Mouse (Mus musculus) hindlimb bud, embryonic 11.5 days (tissue): ENCODE measurements at regions not wholly inside any gene's neighbourhood (a gene's known extent, or its start where the extent isn't known, plus 50 kb on each side); places are given as distances from the start of the nearest gene placed in this dataset.

ENCODE experiments used
- DNase-seq: peaks from one replicate; pipeline ENCODE4 v3.0.0-alpha.2; 2012; ENCODE audit warnings: low read depth, low spot score; ENCODE audit errors: extremely low spot score

DNA sequence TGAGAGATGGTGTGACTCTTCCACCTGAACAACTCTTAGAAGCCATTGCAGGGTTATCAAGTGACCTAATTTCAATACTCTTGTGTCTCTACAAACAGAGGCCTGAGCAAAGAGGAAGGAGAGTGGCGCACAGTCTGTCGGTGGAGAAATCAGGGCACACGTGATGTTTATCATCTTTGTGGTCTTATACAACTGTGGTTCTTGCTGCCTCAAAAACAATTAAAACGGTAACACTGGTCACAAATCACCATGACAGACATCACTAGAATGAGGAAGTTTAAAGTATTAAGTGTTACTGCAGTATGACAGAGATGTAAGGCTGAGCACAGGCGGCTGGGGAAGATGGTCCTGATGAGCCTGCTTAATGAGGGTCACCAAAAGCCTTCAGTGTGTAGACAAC lies 73.6 kb downstream of the Sdc1 start:
- no peak for DNase-seq

DNA sequence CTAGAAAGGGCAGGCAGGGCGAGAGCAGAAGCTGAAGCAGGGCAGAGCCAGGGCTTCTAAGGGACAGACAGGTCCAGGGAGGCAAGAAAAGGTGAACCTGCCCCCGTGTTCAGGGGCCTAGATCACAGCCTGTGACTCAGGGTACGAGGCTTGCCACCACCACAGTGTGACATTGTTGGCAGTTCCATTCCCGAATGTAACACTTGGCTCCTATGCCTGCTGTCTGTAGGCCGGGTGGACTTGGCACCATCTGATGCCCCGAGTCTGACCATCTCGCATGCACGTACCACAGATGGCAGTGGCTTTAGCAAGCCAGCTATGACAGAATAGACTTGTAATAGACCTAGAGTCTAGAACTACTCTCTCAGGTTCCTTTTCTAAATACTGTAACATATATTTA lies 74.3 kb downstream of the Sdc1 start:
- no peak for DNase-seq

DNA sequence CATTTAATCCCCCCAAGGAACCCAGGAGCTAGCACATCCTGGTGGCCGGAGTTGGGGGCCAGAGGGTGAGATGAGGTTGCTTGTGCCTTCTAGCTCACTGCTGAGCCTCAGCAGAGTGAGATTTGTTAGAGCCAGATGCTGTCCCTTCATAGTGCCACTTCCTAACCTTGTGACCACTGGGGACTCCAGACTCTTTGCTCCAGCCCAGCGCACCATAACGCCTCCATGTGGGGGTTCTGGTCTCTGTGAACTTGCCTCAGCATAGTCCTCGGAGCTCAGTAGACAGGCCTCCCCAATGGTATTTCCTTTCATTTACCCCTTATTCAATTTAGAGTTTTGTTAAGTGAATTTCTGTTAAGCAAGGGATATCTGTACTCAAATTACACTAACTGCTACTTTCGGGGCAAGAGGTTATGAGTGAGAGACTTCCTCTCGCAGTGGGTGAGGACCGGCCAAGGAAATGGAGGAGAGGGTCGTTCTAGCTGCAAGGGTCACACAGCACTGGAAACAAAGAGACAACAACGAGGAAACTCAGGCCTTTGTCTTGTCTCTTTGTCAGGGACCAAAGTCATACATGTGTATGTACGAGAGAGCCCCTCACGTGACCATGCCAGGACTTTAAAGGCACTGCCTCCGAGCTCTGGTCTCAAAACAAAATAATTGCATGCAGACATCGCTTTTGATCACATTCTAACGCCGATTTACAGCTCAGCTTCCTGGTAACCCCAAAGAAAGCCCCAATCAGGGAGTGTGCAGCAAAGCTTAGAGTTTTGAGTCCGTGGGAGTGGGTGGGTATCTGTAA lies 74.8 kb upstream of the Laptm4a start:
- DNase-seq, result peak; percentile 72

DNA sequence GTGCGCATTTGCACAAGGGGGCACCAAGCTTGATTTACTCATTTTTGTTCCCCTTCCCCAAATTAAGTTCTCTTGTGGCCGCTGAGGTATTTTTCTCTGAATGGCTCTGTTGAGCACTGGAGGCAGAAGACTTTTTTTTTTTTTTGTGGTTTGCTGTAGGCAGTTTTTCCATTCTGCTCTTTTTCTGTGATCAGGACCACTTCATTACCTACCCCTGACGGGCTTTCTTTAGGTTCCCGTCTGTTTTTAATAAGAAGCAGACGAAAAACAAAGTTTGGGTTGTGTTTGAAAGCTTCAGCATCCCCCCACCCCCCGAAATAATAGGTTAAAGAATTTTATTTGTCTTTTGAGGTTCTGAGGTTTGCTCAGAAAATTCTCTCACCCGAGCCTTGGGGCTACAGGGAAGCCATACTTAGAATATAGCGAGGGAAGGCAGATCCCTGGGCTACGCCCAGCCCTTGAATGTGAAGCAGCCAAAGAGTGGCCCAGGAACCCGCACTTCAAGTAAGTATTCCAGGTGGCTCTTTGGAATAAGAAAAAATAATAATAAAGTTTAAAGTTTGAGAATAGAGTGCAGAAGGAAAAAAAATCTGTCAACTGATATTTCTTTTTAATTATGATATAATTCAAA lies 74.1 kb upstream of the Laptm4a start:
- peak; percentile 53 for DNase-seq

DNA sequence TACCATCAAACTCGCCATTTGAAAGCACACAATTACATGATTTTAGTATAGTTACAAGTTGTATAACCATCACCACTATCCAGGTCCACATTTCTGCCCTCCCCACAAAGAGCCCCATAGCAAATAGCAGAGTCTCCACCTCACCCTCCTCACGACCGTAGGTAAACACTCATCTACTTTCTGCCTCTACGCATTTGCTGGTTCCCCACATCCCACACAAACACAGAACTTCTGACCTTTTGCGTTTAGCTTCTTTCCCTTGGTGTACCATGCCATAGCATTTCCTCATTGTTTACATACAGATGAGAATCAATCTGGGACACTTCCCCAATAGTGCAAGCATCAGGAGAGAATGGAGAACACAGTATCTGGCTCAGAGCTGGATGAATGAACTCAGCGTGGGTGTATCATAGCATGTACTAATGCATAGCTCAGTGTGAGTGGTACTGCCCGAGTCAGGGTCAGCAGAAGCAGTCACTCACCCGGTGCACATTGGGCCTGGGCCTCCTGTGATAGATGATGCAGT lies 73.5 kb upstream of the Laptm4a start:
- no peak for DNase-seq

DNA sequence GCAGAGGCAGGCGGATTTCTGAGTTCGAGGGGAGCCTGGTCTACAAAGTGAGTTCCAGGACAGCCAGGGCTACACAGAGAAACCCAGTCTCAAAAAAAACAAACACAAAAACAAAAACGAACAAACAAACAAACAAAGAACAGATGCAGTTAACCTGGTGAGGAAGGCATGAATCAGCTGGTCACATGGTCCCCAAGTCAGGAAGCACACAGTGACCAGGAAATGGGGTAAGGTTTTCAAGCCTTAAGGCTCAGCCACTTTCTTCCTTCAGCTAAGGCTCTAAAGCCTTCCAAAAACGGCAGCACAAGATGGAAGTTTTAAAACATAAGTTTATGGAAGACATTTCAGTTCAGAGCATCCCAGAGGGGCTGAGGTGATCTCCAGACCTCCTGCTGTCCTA lies 67.6 kb upstream of the Laptm4a start:
- DNase-seq, result no peak

DNA sequence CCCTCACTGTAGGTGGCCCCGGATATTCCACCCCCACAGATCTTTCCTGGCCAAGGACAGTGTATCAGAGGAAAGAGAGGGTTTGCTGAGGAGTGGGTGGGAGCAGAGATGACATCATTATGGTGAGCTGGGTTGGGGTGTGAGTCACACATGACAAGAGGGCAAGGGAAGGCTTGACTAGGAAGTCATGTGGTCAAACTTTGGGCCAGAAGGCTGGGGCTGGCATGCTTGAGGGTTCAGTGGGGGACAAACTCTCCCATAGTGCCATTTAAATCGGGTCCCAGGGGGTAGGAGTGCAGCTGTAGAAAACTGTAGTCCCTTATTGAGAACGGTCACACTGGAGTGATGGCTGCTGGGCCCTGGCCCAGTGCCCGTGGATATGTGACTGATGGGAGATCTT lies 67.1 kb upstream of the Laptm4a start:
- no peak for DNase-seq

DNA sequence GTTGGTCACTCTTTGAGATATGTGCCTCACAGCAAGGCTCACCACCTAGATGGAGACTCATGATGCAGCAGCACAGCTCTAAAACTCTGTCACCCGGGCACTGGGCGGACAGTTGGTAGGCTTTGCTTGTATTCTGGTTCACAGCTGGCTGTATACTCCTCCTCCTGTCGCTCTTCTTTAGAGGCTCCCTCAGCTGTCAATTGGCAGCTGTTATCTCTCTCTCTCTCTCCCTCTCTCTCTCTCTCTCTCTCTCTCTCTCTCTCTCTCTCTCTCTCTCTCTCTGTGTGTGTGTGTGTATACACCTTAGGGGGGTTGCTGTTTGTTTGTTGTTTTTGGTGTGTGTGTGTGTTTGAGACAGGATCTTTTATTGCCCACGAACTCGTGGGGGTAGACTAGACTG lies 66.3 kb upstream of the Laptm4a start:
- DNase-seq, result no peak

DNA sequence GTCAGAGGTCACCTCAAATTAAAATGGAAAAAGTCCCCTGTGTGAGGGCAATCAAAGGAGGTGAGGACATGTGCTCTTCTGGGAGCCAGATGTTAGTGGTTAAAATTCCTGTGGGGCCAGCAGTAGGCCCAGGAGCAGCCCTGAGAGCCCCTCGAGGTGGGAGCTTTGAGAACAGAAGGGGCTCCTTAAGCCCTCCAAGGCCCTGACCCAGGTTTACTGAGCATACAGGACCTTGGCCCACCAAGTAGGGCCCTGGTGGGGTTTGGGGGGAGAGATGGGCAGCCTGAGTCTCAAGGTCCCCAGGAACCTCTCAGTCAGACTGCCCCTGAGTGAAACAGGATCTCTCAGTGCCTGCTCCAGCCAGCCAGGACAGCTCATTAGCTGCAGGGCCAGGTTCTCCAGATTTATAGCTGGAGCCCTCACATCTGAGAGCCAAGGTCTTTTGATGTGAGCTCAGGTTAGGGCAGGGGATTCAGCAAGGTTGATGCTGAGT lies 65.4 kb upstream of the Laptm4a start:
- DNase-seq, result peak; percentile 95

DNA sequence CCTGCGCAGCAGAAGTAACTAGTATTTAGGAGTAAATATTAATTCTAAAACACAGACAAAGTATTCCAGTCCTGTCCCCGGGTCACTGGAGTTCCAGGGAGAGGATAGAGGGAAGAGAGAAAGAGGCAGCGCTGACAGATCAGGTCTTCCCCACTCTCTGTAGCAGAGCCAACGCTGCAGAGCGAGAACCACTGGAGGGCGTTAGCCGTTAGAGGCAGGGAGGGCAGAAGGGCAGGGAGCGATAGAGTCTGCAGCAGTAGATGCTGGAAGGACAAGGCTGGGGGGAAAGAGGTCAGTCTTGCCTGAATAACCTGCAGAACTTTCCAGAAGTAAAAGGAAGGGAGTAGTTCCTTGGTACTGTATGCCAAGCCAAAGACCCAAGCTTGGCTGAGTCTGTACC lies 64.2 kb upstream of the Laptm4a start:
- DNase-seq, result no peak

DNA sequence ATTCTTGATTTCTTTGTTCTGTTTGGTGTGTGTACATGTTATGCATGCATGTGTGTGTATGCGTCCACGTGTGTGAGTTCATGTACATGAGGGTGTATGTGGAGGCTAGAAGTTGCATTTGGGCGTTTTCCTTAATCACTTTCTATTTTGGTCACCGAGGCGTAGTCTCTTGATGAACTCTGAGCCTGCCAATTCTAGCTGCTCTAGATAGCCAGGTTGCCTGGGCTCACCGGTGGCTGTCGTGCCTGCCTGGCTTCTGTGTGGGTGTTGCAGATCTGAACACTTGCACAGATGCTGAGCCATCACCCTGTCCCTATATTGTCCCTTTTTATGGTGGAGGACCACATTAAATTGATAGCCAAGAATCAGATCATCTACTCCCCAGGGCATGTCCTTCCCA lies 62.7 kb upstream of the Laptm4a start:
- no peak for DNase-seq

DNA sequence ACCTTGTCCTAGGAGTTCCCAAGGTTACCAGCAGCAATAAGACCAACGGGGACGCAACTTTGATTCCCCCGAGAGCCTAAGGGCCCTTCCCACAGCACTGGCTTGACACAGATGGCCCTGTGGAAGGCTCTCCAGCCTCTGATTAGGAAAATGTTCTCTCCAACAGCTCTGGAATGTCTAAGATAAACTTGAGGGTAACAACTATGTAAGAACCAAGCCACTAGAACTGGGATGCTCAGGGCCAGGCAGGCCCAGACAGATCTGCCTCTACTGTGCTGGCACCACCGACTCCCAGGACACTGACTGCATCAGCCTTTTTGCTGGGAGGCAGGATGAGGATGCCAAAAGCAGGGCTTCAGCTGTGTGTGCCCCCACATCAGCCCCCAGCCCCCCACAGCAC lies 61.9 kb upstream of the Laptm4a start:
- no peak for DNase-seq

DNA sequence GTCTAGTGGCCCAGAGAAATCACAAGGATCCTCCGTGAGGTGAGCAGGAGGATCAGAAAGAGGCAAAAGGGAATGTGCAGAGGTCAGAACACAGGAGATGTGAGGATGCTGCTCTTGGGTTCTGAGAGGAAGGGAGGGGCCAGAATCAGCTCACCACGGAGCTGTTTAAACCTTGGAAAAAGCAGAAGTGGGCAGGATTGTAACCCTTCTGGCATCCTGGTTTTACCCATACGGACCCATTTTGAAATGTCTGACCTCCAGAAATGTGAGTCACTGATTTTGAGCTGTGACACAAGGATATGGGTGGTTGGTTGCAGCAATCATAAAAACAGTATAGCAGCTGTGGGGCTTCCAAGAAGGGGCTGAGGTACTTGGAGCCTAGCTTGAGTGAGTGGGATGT lies 56.6 kb upstream of the Laptm4a start:
- DNase-seq, result no peak

DNA sequence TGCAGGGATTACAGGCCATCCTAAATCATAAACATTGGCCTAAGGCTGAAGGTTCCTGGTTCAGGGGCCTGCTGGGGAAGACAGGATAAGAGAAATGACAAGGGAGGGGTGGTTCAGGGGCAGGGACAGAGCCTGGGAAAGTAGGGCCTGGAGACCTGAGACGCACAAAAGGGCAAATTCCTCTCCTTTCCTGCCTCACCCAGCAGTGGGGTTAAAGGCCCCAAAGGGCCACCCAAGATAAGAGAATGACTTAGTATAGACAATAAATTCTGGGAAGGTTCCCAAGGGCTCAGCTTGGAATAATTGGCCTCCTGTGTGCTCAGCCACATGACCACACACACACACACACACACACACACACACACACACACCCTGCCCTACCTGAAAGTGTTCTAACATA lies 56.2 kb upstream of the Laptm4a start:
- DNase-seq, result no peak

DNA sequence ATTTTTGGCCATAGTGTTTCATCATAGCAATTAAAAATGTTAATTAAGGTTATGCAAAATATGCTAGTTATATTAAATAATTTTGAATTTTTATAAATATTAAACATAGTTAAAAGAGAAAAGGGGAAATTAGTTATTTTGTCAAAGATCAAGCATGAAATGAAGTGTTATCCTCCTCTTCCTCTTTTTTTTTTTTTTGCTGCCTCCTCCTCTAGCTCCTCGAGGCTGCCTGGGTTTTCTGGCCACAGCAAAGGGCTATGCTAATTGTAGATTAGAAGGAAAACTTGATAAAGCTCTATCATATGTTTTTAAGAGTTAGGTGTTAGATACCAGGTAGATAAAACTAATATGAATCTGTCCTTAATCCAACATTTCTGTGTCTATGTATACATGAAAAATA lies 54.4 kb upstream of the Laptm4a start:
- DNase-seq, result no peak

DNA sequence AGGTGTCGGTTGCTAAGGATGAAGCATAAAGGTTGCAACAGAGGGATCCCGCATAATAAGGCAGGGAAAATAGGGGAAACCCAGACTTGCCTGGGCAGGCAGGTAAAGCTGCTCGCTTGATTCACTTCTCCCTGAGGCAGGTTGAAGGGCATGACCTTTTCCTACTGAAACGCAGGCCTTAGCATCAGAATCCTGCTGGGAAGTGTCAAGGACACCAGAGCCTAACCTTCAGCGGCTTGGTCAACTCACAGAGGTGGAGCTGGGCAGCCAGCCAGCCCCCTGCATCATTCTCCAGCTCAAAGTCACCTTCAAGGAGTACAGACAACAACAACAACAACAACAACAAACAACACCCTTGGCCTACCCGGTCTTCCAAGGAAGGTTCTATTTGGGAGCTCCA lies 52.8 kb upstream of the Laptm4a start:
- no peak for DNase-seq

DNA sequence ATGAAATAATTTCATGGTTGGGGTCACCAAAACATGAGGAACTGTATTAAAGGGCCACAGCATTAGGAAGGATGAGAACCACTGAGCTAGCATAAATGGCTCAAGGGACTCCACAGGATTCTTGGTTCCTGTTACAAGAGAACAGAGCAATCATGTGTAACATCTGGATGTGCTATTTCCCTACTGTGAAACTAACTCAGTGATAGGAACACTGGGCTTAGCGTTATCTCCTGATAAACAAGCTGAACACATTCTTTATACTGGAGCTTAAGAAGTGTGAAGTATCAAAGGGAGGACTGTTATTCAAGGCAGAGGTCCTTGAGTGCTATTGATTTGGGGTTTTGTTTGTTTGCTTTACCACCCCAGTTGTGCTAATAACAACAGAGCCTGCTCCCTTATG lies 52.3 kb upstream of the Laptm4a start:
- DNase-seq, result no peak
